Mouse (Mus musculus): Measurements from ENCODE around the gene Fam149b. TPM values are rescaled to one million over a fixed set of nuclear protein-coding genes. Genes with fewer than 3 reads are reported as not detected.
A peak's percentile ranks its signal among the peaks of the same experiment; 100 is the strongest.

The Fam149b gene
- polyA plus RNA-seq, 1 experiment, result 39.7 TPM

DNA sequence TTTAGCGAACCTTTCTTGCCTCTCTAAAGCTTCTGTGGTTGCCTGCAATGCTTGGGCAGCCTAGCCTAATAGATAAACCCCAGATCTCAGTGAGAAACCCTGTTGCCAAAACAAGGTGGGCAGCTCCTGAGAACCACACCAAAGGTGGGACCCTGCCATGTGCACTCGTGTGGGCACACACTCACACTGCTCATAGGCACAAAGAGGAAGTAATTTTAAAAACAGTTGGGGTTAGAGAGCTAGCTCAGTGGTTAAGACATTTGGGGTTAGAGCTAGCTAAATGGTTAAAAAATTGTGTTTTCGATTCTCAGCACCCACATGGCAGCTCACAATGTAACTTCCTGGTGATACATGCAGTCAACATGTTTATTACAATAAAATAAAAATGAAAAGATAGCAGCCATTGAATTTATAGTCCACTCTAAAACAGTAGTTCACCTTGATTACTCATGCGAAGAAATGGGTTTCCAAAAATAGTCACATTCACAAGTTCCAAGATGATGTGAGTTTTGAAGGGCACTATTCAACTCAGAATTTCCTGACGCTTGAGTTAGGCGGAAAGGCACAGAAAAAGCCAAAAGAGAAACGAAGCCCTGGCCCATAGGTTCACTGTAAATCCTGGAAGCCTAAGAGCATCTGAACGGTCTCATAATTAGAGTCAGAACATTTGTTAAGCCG lies 31.9 kb downstream of the Fam149b start:
- no peak overlapping the region for H3K27ac ChIP-seq (ENCODE audit: insufficient read depth, low read length)
- no peak overlapping the region for H3K4me3 ChIP-seq (ENCODE audit: insufficient read depth, low read length)
- TF ChIP-seq CTCF (IDR thresholded peaks at IDR 0.05; ENCODE audit: borderline replicate concordance, insufficient read depth, low read length) (no peak), POLR2A (IDR thresholded peaks at IDR 0.05; ENCODE audit: low read depth, low read length) (no peak)
- peaks cover 2% of the 10 kb centered on the region; the same call in 1 of the 2 replicates for H3K4me1 ChIP-seq (ENCODE audit: control insufficient read depth, insufficient read depth, low read length)

DNA sequence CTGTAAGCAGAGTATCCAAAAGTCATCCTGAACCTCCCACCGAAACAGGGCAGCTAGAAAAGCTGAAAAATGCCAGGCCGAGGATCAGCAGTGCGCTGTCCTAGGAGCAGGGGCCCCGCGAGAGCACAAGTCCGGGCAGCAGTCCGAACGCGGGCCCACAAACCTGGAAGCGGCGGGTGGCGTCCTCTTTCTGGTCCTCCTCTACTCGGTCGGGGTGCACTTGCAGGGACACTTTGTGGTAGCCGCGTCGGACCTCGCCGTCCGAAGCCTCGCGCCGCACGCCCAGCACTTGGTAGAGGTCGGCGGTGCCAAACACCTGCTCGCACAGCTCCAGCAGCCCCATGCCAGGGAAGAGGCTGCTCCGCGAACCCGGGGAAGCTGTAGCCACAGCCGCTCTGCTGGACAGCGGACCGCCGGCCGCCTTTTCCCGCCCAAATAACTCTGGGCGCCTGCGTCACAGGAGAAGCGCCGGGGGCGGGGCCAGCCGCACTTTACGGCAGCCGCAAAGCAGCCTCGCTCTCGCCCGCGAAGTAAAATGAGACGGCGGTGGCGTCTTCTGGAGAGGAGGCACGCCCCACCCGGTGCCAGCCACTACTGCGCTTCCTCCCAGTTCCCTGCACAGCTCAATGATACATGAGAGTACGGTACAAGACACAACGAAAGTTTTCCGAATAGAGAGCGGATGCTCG lies 40.6 kb downstream of the Fam149b start, which contains the start of gene Dnajc9:
TSS of gene Dnajc9 (minus strand) at position 470 of the 689 bp plus-strand sequence.
- peaks cover 11% of the 10 kb centered on the region for H3K4me1 ChIP-seq (ENCODE audit: control insufficient read depth, insufficient read depth, low read length)
- H3K27ac ChIP-seq (ENCODE audit: insufficient read depth, low read length), result peak within 1 kb of the TSS; percentile 41
- H3K4me3 ChIP-seq (ENCODE audit: insufficient read depth, low read length), result peak within 1 kb of the TSS; percentile 85
- TF ChIP-seq POLR2A (IDR thresholded peaks at IDR 0.05; ENCODE audit: low read depth, low read length) (peak; percentile 89), CTCF (IDR thresholded peaks at IDR 0.05; ENCODE audit: borderline replicate concordance, insufficient read depth, low read length) (no peak)

DNA sequence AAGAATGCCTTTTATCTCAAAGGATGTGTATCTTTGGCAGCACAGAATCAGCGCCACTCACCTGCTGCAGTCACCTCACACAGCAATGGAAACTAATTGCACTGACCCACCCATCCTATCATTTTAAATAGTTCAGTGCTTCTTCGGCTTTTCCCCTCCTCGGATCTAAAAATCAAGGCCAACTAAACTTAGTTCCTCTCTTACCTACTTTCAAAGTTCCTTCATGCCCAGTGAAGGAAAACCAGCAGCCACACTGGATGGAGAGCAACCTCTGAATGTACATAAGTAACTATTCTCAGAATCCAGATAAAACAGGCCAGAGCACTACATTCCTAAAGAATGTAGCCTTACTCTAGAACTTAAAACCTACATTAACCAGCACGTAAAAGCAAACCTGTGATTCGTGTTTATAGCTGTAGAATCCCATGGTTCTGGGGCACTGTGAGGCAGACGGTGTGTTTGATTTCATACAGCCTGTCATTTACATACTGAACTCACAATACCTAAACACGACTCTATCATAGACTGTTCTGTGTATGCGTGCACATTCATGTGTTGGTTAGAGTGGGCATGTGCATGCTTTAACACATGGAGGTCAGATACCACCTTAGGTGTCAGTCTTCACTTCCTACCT lies 41.6 kb downstream of the Fam149b start:
- no peak for TF ChIP-seq CTCF (IDR thresholded peaks at IDR 0.05; ENCODE audit: borderline replicate concordance, insufficient read depth, low read length)
- no peak for TF ChIP-seq POLR2A (IDR thresholded peaks at IDR 0.05; ENCODE audit: low read depth, low read length)
- Histone ChIP-seq H3K4me1 (ENCODE audit: control insufficient read depth, insufficient read depth, low read length) (peaks cover 15% of the 10 kb centered on the region), H3K27ac (ENCODE audit: insufficient read depth, low read length) (no peak overlapping the region), H3K4me3 (ENCODE audit: insufficient read depth, low read length) (no peak overlapping the region)

DNA sequence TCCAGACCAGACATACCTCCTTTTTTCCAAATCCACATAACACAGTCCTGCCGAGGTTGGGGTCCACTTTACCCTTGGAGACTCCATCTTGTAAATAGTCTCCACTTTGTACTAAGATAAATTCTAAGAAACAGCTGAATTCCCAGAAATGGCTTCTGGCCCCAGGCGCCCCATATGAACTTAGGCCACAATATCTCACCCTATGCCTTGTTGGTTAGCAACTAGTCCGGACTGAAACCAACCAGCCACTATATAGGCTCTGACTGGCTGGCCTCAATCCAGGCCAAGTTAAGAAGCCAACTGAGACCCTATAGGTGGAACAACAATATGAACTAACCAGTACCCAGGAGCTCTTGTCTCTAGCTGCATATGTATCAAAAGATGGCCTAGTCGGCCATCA lies 44.4 kb downstream of the Fam149b start:
- H3K4me3 ChIP-seq (ENCODE audit: insufficient read depth, low read length), result 0 out of 2 replicates have a peak overlapping the region, but pooled peaks have one; percentile 22
- no peak overlapping the region for H3K27ac ChIP-seq (ENCODE audit: insufficient read depth, low read length)
- peaks cover 8% of the 10 kb centered on the region for H3K4me1 ChIP-seq (ENCODE audit: control insufficient read depth, insufficient read depth, low read length)
- TF ChIP-seq CTCF (IDR thresholded peaks at IDR 0.05; ENCODE audit: borderline replicate concordance, insufficient read depth, low read length) (no peak), POLR2A (IDR thresholded peaks at IDR 0.05; ENCODE audit: low read depth, low read length) (no peak)

DNA sequence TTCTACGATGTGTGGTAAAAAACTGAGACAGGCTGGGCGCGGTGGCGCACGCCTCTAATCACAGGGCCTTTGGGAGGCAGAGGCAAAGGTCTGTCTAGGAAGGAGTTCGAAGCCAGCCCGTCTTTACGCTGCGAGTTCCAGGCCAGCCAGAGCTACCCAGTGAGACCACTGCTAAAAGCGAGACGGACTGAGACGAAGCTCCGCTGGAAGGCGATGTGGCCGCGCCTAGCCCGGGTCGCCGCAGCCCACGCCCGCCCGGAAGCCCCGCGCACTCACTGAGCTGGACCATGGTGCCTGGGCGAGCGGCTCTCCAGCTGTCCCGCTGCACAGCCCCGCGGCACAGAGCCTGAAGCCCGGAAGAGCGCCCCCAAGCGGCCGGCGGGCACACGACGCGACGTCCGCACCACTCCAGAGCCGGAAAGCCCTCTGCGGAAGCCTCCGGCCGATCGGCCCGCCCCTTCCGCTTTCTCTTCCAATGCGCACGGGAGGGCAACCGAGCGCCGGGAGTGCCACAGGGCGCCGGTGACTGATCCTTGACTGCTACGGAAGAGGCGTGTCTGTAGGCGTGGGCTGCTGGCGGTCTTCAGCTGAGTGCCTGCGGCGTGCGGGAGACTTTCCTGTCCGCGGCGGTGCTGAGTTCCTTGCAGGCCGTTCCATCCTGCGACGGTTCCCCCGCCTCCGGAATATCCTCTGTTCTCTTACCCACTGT lies 45.4 kb downstream of the Fam149b start, which contains the start of gene Mrps16:
TSS of gene Mrps16 (minus strand) at position 430 of the 709 bp plus-strand sequence.
- Histone ChIP-seq H3K4me1 (ENCODE audit: control insufficient read depth, insufficient read depth, low read length) (peaks cover 4% of the 10 kb centered on the region; the same call in 1 of the 2 replicates), H3K27ac (ENCODE audit: insufficient read depth, low read length) (peak within 1 kb of the TSS; percentile 91), H3K4me3 (ENCODE audit: insufficient read depth, low read length) (peak within 1 kb of the TSS; percentile 69)
- TF ChIP-seq POLR2A (IDR thresholded peaks at IDR 0.05; ENCODE audit: low read depth, low read length) (peak; percentile 95), CTCF (IDR thresholded peaks at IDR 0.05; ENCODE audit: borderline replicate concordance, insufficient read depth, low read length) (0 out of 2 replicates have a peak, but pooled peaks have one; percentile 44)

DNA sequence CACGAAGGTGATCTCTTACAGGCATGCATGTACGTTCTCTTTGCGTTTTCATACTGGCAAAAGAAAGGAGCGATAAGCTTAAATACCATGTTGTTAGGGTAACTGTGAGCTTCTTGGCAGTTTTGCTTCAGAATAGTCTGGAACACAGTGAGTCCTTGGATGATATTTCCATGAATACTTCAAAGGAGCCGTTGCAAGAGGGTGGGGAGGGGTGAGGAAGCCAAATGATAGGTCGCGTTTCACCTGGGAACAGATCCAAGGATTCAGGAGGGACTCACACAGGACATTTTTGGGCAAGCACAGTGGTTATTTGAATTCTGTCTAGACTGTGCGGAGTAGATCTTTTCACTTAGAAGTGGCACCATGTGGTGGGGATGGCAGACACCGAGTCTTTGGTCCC lies 49.3 kb downstream of the Fam149b start:
- Histone ChIP-seq H3K4me3 (ENCODE audit: insufficient read depth, low read length) (no peak overlapping the region), H3K27ac (ENCODE audit: insufficient read depth, low read length) (no peak overlapping the region), H3K4me1 (ENCODE audit: control insufficient read depth, insufficient read depth, low read length) (peaks cover 4% of the 10 kb centered on the region; the same call in 1 of the 2 replicates)
- no peak for TF ChIP-seq POLR2A (IDR thresholded peaks at IDR 0.05; ENCODE audit: low read depth, low read length)

DNA sequence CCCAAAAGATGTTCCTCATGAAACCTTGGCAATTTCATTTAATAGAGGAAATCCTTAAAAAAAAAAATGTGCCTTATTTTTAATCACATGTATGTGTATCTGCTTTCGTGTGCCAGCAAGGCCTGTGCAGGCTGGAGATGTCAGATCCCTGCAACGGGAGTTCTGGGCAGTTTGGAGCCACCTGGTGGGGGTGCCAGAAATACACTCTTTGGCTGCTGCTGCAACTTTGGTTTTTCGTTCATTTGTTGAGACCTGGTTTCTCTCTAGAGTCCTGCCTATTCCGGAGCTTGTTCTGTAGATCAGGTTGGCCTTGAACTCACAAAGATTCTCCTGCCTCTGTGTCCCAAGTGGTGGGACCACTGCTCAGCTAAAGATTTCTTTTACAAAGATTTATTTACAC lies 50.9 kb downstream of the Fam149b start:
- Histone ChIP-seq H3K4me3 (ENCODE audit: insufficient read depth, low read length) (no peak overlapping the region), H3K4me1 (ENCODE audit: control insufficient read depth, insufficient read depth, low read length) (peaks cover 4% of the 10 kb centered on the region; the same call in 1 of the 2 replicates), H3K27ac (ENCODE audit: insufficient read depth, low read length) (no peak overlapping the region)
- TF ChIP-seq POLR2A (IDR thresholded peaks at IDR 0.05; ENCODE audit: low read depth, low read length) (no peak), CTCF (IDR thresholded peaks at IDR 0.05; ENCODE audit: borderline replicate concordance, insufficient read depth, low read length) (no peak)

DNA sequence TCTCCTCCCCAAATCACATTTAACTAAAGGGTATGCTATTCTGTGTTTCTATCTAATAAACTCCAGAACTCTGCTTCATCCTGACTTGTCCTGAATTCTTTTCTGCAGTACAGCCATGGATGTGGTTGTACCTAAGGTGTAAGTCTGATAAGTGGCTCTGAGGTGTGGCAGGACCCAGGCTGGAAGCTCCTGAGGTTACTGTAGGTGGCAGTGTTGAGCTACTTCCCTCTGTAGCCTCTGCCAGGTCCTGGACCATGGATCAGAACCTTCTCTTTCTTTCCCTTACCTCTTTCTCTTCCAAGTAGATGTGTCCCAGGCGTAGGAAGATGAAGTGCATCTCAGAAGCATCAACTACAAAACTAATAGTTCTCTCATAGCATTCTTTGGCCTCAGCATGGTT lies 52.1 kb downstream of the Fam149b start:
- no peaks in the 10 kb centered on the region for H3K4me1 ChIP-seq (ENCODE audit: control insufficient read depth, insufficient read depth, low read length)
- no peak overlapping the region for H3K4me3 ChIP-seq (ENCODE audit: insufficient read depth, low read length)
- no peak for TF ChIP-seq POLR2A (IDR thresholded peaks at IDR 0.05; ENCODE audit: low read depth, low read length)
- peak; percentile 43; the same call in 1 of the 2 replicates for TF ChIP-seq CTCF (IDR thresholded peaks at IDR 0.05; ENCODE audit: borderline replicate concordance, insufficient read depth, low read length)
- no peak overlapping the region for H3K27ac ChIP-seq (ENCODE audit: insufficient read depth, low read length)

DNA sequence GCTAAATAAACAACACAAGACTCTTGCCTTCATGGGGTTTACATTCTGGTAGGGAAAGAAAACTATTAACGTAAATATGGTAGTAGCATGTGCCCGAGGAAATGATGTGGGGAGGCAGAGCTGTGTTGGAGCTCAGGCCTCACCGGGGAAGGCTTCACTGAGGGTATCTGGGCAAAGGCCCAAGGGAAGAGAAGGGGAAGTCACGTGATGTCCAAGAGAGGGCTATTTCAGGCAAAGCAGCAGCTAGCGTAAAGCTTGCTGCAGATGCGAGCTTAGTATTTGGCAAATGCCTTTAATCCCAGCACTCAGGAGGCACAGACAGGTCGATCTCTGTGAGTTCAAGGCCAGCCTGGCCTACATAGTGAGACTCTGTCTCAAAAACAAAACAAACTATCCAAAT lies 74.3 kb downstream of the Fam149b start:
- H3K4me1 ChIP-seq (ENCODE audit: control insufficient read depth, insufficient read depth, low read length), result peaks cover 19% of the 10 kb centered on the region
- H3K4me3 ChIP-seq (ENCODE audit: insufficient read depth, low read length), result no peak overlapping the region
- TF ChIP-seq CTCF (IDR thresholded peaks at IDR 0.05; ENCODE audit: borderline replicate concordance, insufficient read depth, low read length) (no peak), POLR2A (IDR thresholded peaks at IDR 0.05; ENCODE audit: low read depth, low read length) (no peak)

More for the DNA sequence above, 74.3 kb downstream of the Fam149b start:
- no peak overlapping the region for H3K27ac ChIP-seq (ENCODE audit: insufficient read depth, low read length)

All from embryonic fibroblast, embryonic 13.5 days (primary cell).